Mouse (Mus musculus) testis, adult 2 months (tissue): ENCODE data around the gene Cracr2b.

ENCODE experiments used
- CTCF ChIP-seq: fragments of 200-500 bp; IDR thresholded peaks from 2 replicates; pipeline ENCODE4 v1.5.1; 2012; ENCODE audit warnings: low read depth, mild to moderate bottlenecking, inconsistent platforms, low read length, moderate library complexity; ENCODE audit not compliant: control insufficient read depth, insufficient read depth, insufficient replicate concordance
- POLR2A ChIP-seq: fragments of 200-500 bp; IDR thresholded peaks from 2 replicates; pipeline ENCODE4 v1.6.1; 2012; ENCODE audit warnings: low read depth, mild to moderate bottlenecking, inconsistent platforms, low read length, moderate library complexity; ENCODE audit not compliant: control insufficient read depth

- TF ChIP-seq POLR2A: no peak
- TF ChIP-seq CTCF: no peak
Observed at GRCm38 (mm10) chr7:141459301-141459711, 1.6 kb upstream of the Cracr2b start.
